Mouse (Mus musculus) hindbrain, embryonic 14.5 days (tissue): Measurements from ENCODE around the gene Tspan11. TPM values are rescaled to one million over a fixed set of nuclear protein-coding genes. Genes with fewer than 3 reads are reported as not detected.

Source experiments
- ATAC-seq: fragments of 200-750 bp; cut with Nextera tagmentation; 2 replicates; pipeline ENCODE4 v1.8.0; 2017; ENCODE audit warnings: moderate number of reproducible peaks, mild to moderate bottlenecking, moderate TSS enrichment, moderate library complexity; ENCODE audit not compliant: low FRiP score
- DNase-seq: peaks from one replicate; pipeline ENCODE4 v3.0.0-alpha.2; 2015; ENCODE audit warnings: low spot score
- H3K27ac ChIP-seq: fragments of 300-500 bp; sonication (generic); 2 replicates; pipeline ENCODE4 v1.5.1; 2014; ENCODE audit warnings: mild to moderate bottlenecking, moderate library complexity
- H3K27me3 ChIP-seq: fragments of 300-500 bp; sonication (generic); 2 replicates; pipeline ENCODE4 v1.6.1; 2014; ENCODE audit warnings: mild to moderate bottlenecking, low read length, mixed read lengths; ENCODE audit not compliant: control insufficient read depth, insufficient read depth
- H3K36me3 ChIP-seq: fragments of 300-500 bp; sonication (generic); replicated peaks from 2 replicates; pipeline ENCODE4 v1.6.1; 2014; ENCODE audit not compliant: control insufficient read depth, insufficient read depth
- H3K4me1 ChIP-seq: fragments of 300-500 bp; sonication (generic); replicated peaks from 2 replicates; pipeline ENCODE4 v1.6.1; 2014; ENCODE audit warnings: antibody characterized with exemption, low read length, mixed read lengths; ENCODE audit not compliant: control insufficient read depth, insufficient read depth
- H3K4me2 ChIP-seq: fragments of 300-500 bp; sonication (generic); replicated peaks from 2 replicates; pipeline ENCODE4 v1.6.1; 2014; ENCODE audit warnings: mild to moderate bottlenecking, moderate library complexity
- H3K4me3 ChIP-seq: fragments of 300-500 bp; sonication (generic); replicated peaks from 2 replicates; pipeline ENCODE4 v1.5.1; 2014; ENCODE audit warnings: mild to moderate bottlenecking, low read length
- H3K9ac ChIP-seq: fragments of 300-500 bp; sonication (generic); 2 replicates; pipeline ENCODE4 v1.6.1; 2014
- H3K9me3 ChIP-seq: fragments of 300-500 bp; sonication (generic); 2 replicates; pipeline ENCODE4 v1.6.1; 2016; ENCODE audit warnings: low read length; ENCODE audit not compliant: control insufficient read depth
- WGBS: fragments of 180-500 bp; shearing (Covaris S2); extraction: QIAGEN DNeasy Blood & Tissue Kit; methylation state at CpG from one replicate; pipeline ENCODE4 v1.1.7; 2014; 5-methylcytosine and 5-hydroxymethylcytosine counted together
- polyA plus RNA-seq: library from polyadenylated mRNA; unstranded; fragments of >200 nt; fragmentation: Nextera tagmentation; extraction: Ambion mirVana; gene quantifications from 2 replicates; pipeline ENCODE4 v1.2.1, GENCODE M21; 2014

Tspan11 gene
- 4.2 and 5.6 TPM in 2 replicates for polyA plus RNA-seq

DNA sequence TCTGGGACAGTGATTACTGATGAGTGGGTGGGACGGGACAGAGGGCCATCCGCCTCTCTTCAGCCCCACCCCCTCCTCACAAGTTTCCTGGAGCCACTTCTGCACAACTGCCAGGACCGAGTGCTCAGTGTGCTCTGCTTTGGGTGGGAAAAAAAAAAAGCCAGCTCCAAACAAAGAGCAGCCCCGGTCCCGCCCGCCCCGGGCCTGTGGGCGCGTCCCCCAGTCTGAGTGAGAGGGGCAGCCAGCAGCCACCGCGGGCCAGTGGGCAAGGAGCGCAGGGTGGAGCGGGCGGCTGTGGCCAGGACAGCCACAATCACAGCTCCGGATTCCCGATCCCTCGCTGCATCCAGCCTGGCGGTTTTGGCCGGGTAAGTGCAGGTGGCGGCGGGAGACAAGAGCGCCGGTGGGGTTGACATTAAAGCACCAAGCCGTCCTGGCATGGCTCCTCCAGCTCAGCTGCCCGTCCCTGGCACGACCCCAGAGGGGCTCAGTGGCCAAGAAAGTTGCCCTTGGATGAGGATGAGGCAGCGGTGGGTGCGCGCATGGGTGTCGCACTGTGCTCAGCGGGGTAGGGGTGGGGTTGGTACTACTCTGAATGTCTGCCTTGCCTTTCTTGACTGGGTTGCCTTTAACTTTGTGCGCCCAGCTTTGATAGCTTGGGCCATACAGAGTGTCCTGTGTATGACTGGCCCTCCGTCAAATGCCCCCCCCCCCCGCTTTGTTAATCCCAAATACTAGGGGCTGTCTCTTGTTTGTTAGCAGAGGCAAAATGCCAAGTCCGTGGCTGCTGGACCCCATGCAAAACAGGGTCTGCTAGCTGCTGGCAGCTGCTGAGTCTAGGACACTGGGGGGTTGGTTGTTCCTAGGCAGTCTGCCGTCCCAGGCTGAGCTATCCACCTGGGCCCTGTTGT, at the start of gene Tspan11:
Tspan11 (plus strand) TSS at position 79 of the 911 bp plus-strand sequence.
- Histone ChIP-seq H3K9ac (peak within 1 kb of the TSS; percentile 64), H3K27me3 (no peaks in the 10 kb centered on the region), H3K9me3 (no peaks in the 10 kb centered on the region), H3K4me1 (peaks cover 37% of the 10 kb centered on the region; the same call in 1 of the 2 replicates), H3K4me3 (peak within 1 kb of the TSS; percentile 40), H3K27ac (peak within 1 kb of the TSS; percentile 73), H3K36me3 (no peaks in the 10 kb centered on the region), H3K4me2 (peak within 1 kb of the TSS; percentile 68)
- ATAC-seq (peak; percentile 84), DNase-seq (peak; percentile 68)
- under 1% methylated on average over 36 of the region's 36 CpGs for WGBS

DNA sequence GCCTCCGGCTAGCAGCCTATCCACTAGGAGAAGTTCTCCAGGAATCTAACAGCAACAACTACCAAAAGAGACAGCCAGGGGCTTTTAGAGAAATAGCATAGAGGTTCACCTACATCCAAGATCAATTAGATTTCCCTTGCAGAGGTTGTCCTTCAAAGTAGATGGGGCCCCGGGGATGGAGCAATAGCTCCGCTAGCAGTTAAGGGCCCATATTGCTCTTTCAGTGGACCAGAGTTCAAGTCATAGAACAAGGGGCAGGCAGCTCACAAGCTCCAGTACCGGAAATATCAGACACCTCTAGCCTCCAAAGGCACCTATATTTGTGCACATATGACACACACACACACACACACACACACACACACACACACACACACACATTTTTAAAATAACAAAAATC, 49.5 kb upstream of the Tspan11 start:
- Histone ChIP-seq H3K9me3 (no peaks in the 10 kb centered on the region), H3K27ac (no peak overlapping the region), H3K36me3 (no peaks in the 10 kb centered on the region), H3K4me1 (no peaks in the 10 kb centered on the region), H3K4me2 (no peak overlapping the region), H3K27me3 (no peaks in the 10 kb centered on the region), H3K9ac (no peak overlapping the region), H3K4me3 (no peak overlapping the region)
- DNase-seq (no peak), ATAC-seq (no peak)
- 95% methylated on average over 4 of the region's 4 CpGs for WGBS

GRCm38 (mm10) chr6:127839538-127839937, 47.9 kb upstream of the Tspan11 start:
- 82% methylated on average over 2 of the region's 2 CpGs for WGBS
- Histone ChIP-seq H3K9me3 (no peaks in the 10 kb centered on the region), H3K4me3 (no peak overlapping the region), H3K9ac (no peak overlapping the region), H3K4me2 (no peak overlapping the region), H3K27ac (no peak overlapping the region), H3K4me1 (no peaks in the 10 kb centered on the region), H3K36me3 (no peaks in the 10 kb centered on the region), H3K27me3 (no peaks in the 10 kb centered on the region)
- ATAC-seq (no peak), DNase-seq (no peak)

- ATAC-seq, result no peak
- 78% methylated on average over 7 of the region's 7 CpGs for WGBS
- H3K4me3 ChIP-seq, result no peak overlapping the region
These were observed 47.2 kb upstream of the Tspan11 start for GRCm38 (mm10) chr6:127840171-127840570.

DNA sequence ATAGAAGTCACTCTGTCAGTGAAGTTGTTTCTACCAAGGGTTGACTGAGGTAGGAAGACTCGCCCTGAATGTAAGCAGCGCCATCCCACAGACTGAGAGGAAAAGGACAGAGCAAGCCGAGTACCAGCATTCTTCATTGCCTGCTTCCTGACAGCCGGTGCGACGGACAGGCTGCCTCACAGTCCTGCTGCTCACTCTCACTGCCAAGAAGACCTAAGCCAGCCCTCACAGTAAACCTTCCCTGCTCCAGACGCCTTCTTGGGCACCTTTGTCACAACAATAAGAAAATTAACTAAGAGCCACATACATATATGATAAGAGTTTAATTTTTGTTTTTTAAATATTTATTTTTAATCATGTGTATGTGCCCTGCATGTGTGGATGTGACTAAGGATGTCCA, 46.1 kb upstream of the Tspan11 start:
- 65% methylated on average over 7 of the region's 7 CpGs for WGBS
- Histone ChIP-seq H3K4me2 (no peak overlapping the region), H3K9me3 (no peaks in the 10 kb centered on the region), H3K36me3 (no peaks in the 10 kb centered on the region), H3K4me3 (no peak overlapping the region), H3K27me3 (no peaks in the 10 kb centered on the region), H3K27ac (no peak overlapping the region), H3K4me1 (no peaks in the 10 kb centered on the region), H3K9ac (no peak overlapping the region)
- DNase-seq, result no peak
- ATAC-seq, result no peak

More at GRCm38 (mm10) chr6:127840171-127840570, 47.2 kb upstream of the Tspan11 start:
- DNase-seq, result no peak
- H3K27ac ChIP-seq, result no peak overlapping the region
- no peak overlapping the region for H3K4me2 ChIP-seq
- no peaks in the 10 kb centered on the region for H3K9me3 ChIP-seq
- no peak overlapping the region for H3K9ac ChIP-seq
- H3K36me3 ChIP-seq, result no peaks in the 10 kb centered on the region
- H3K4me1 ChIP-seq, result no peaks in the 10 kb centered on the region
- H3K27me3 ChIP-seq, result no peaks in the 10 kb centered on the region

DNA sequence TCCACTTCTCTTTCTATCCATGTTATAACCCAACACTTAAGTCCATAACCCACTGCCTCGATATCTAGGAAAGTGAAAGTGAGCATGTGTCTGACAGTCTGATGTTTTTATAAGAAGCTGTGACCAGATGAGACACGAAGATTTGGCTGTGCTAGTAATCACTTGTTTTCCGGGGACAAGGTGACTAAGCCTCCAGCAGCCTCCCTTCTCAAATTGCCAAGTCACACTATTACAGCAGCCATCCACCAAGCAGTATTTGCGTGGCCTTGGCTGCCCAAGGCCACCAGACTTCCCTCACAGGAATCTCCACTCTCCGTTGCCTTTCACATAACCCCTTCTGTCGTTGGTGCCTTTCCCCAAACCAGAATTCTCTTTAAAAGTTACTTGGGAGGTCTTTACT, 40.9 kb upstream of the Tspan11 start:
- no peak overlapping the region for H3K4me2 ChIP-seq
- no peak overlapping the region for H3K4me3 ChIP-seq
- ATAC-seq (no peak), DNase-seq (no peak)
- no peaks in the 10 kb centered on the region for H3K9me3 ChIP-seq
- no peaks in the 10 kb centered on the region for H3K4me1 ChIP-seq
- H3K27me3 ChIP-seq, result no peaks in the 10 kb centered on the region
- no peak overlapping the region for H3K9ac ChIP-seq
- H3K36me3 ChIP-seq, result no peaks in the 10 kb centered on the region
- no peak overlapping the region for H3K27ac ChIP-seq
- 88% methylated on average over 6 of the region's 6 CpGs for WGBS

DNA sequence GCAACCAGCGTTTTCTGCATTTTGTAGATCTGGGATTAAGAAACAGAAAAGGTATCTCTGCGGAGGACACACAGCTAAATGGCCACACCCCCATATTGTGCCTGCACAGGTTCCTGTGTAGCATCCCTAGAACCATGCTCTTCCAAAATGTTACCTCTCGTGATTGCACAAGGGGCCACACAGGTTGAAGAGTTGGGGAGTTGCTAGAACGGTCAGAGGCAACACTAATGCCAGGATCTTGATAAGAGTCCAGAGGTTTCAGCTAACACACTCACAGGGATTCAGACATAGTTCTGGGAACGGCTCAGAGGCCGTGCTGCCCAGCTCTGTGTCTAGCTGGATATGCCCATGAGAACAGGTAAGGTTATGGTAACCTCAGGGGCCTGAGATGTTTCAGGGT, 37.9 kb upstream of the Tspan11 start:
- H3K4me1 ChIP-seq, result no peaks in the 10 kb centered on the region
- H3K27ac ChIP-seq, result no peak overlapping the region
- DNase-seq (no peak), ATAC-seq (no peak)
- H3K4me3 ChIP-seq, result no peak overlapping the region
- no peaks in the 10 kb centered on the region for H3K36me3 ChIP-seq
- no peaks in the 10 kb centered on the region for H3K9me3 ChIP-seq
- no peak overlapping the region for H3K9ac ChIP-seq
- H3K27me3 ChIP-seq, result no peaks in the 10 kb centered on the region
- H3K4me2 ChIP-seq, result no peak overlapping the region
- WGBS, result 88% methylated on average over 6 of the region's 6 CpGs

DNA sequence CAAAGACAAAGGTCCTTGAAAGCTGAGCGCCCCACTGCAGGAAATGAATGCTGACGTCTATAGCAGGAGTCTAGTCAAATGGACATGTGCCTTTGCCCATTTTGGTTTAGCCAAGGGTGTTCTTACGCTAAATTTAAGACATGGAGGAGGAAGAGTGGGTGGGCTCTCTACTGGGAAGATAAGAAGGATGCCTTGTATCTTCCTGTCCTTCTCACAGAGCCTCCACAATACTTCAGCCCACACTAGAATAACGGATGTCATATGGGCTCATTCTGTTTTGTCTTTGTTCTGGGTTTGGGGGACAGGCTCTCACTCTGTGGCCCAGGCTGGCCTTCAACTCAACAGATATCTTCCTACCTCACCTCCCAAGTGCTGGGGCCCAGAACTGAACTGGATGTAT, 35.8 kb upstream of the Tspan11 start:
- Histone ChIP-seq H3K4me3 (no peak overlapping the region), H3K36me3 (no peaks in the 10 kb centered on the region), H3K9me3 (no peaks in the 10 kb centered on the region), H3K4me2 (no peak overlapping the region), H3K9ac (no peak overlapping the region), H3K27me3 (no peaks in the 10 kb centered on the region), H3K4me1 (no peaks in the 10 kb centered on the region), H3K27ac (no peak overlapping the region)
- WGBS, result 92% methylated on average over 4 of the region's 4 CpGs
- ATAC-seq, result no peak
- no peak for DNase-seq

DNA sequence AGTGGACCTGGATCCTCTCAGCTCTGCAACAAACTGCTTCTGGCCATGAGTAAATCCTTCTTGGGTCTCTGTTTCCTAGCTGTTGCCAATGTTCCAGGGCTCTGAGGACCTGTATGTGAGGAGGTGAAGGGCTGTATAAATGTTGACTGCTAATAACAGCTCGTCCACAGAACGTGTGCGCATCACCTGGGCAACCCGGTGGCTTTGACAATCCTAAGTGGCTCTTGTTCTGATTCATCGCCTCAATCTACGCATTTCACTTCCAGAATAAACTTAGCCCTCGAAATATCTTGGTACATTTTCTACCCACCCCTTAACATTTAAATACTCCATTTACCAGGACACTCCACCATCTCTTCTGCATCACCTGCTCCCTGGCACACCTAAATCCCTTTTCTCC, 34.1 kb upstream of the Tspan11 start:
- Histone ChIP-seq H3K9ac (no peak overlapping the region), H3K4me3 (no peak overlapping the region), H3K27me3 (no peaks in the 10 kb centered on the region), H3K36me3 (no peaks in the 10 kb centered on the region), H3K27ac (no peak overlapping the region), H3K4me2 (no peak overlapping the region), H3K9me3 (no peaks in the 10 kb centered on the region), H3K4me1 (no peaks in the 10 kb centered on the region)
- WGBS, result 90% methylated on average over 7 of the region's 7 CpGs
- no peak for ATAC-seq
- no peak for DNase-seq
